7 mouse cellular contexts compared by ENCODE assay signal in the genomic region with DNA sequence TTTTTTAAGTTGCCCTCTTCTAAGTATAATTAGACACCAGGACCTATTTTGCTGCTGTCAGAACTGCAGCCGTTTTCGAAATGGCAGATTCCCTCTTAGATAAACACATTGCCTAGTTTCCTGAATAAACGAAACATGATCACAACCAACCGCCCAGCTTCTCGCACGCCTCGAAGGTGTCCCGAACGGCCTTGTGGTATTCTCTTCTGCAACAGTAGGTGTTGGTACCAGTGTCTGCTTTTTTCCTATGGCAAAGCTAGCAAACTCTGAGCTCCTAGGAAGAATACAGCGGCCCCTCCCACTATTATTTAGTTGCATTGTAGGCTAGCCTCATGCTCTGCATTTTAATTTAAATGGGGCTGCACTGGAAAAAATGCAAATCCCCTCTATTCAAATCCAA. TPM values are rescaled to one million over a fixed set of nuclear protein-coding genes. Genes with fewer than 3 reads are reported as not detected.
DNase-seq lines count a peak whose midpoint lies in the region; ATAC-seq lines count a peak whose summit lies in the region.

No protein-coding gene starts in this region.

- H3K36me3 ChIP-seq in lung, embryonic 15.5 days, result no peaks in the 10 kb centered on the region
- no peaks in the 10 kb centered on the region for H3K36me3 ChIP-seq in embryonic facial prominence, embryonic 12.5 days
- no peaks in the 10 kb centered on the region for H3K36me3 ChIP-seq in intestine, embryonic 16.5 days (ENCODE audit: control insufficient read depth, insufficient read depth, low read length)

- no peak for ATAC-seq in lung, embryonic 15.5 days (ENCODE audit: borderline replicate concordance, extremely low read depth, low FRiP score, low TSS enrichment)
- ATAC-seq in embryonic facial prominence, embryonic 12.5 days (ENCODE audit: insufficient number of reproducible peaks, insufficient read depth, low FRiP score, low TSS enrichment), result no peak
- ATAC-seq in intestine, embryonic 16.5 days, result no peak

- peak overlapping the region; percentile 77 for H3K27ac ChIP-seq in lung, embryonic 15.5 days
- H3K27ac ChIP-seq in embryonic facial prominence, embryonic 12.5 days, result no peak overlapping the region
- H3K27ac ChIP-seq in intestine, embryonic 16.5 days (ENCODE audit: low read length), result peak overlapping the region; percentile 84

- no peak for DNase-seq in lung, postnatal 14 days
- peak; percentile 41 for DNase-seq in neural tube, embryonic 10.5 days (ENCODE audit: extremely low spot score, low spot score)
- no peak for DNase-seq in ovary, postnatal 14 days (ENCODE audit: low spot score)
- no peak for DNase-seq in gastrocnemius, postnatal 14 days

- H3K27me3 ChIP-seq in lung, embryonic 15.5 days, result no peaks in the 10 kb centered on the region
- H3K27me3 ChIP-seq in embryonic facial prominence, embryonic 12.5 days, result no peaks in the 10 kb centered on the region
- no peaks in the 10 kb centered on the region for H3K27me3 ChIP-seq in intestine, embryonic 16.5 days (replicated peaks; ENCODE audit: control insufficient read depth, insufficient read depth, low read length)

- H3K4me3 ChIP-seq in lung, embryonic 15.5 days, result peak overlapping the region; percentile 20
- H3K4me3 ChIP-seq in embryonic facial prominence, embryonic 12.5 days, result no peak overlapping the region
- no peak overlapping the region for H3K4me3 ChIP-seq in intestine, embryonic 16.5 days (ENCODE audit: low read length)

- no peaks in the 10 kb centered on the region for H3K9me3 ChIP-seq in lung, embryonic 15.5 days
- no peaks in the 10 kb centered on the region for H3K9me3 ChIP-seq in embryonic facial prominence, embryonic 12.5 days
- H3K9me3 ChIP-seq in intestine, embryonic 16.5 days (ENCODE audit: control insufficient read depth, low read length), result no peaks in the 10 kb centered on the region

- H3K9ac ChIP-seq in lung, embryonic 15.5 days, result no peak overlapping the region
- H3K9ac ChIP-seq in embryonic facial prominence, embryonic 12.5 days, result no peak overlapping the region
- no peak overlapping the region; the same call in 1 of the 2 replicates for H3K9ac ChIP-seq in intestine, embryonic 16.5 days (ENCODE audit: low read depth, low read length)

- peaks cover 17% of the 10 kb centered on the region for H3K4me1 ChIP-seq in lung, embryonic 15.5 days
- peaks cover 22% of the 10 kb centered on the region for H3K4me1 ChIP-seq in embryonic facial prominence, embryonic 12.5 days
- H3K4me1 ChIP-seq in intestine, embryonic 16.5 days (ENCODE audit: control insufficient read depth, insufficient read depth, low read length), result peaks cover 13% of the 10 kb centered on the region

- intact Hi-C loops in gastrocnemius, postnatal 14 days (cut with DNase I; ENCODE audit: low total_unique reads), result no loop called here

- H3K4me2 ChIP-seq in lung, embryonic 15.5 days, result peak overlapping the region; percentile 44
- peak overlapping the region; percentile 41 for H3K4me2 ChIP-seq in embryonic facial prominence, embryonic 12.5 days (replicated peaks)
- peak overlapping the region; percentile 41 for H3K4me2 ChIP-seq in intestine, embryonic 16.5 days (ENCODE audit: low read depth, low read length)

- 7% methylated on average over 10 of the region's 10 CpGs for WGBS in lung, embryonic 15.5 days
- 3% methylated on average over 10 of the region's 10 CpGs for WGBS in embryonic facial prominence, embryonic 12.5 days
- WGBS in intestine, embryonic 16.5 days, result 4% methylated on average over 10 of the region's 10 CpGs

RNA-seq across cellular contexts. Expression of a gene that starts 45.3 kb away (rescaled TPM):
- polyA plus RNA-seq in lung, embryonic 15.5 days (2015; fragmentation: Nextera tagmentation; extraction: Ambion mirVana), result 5.0 and 5.1 TPM in 2 replicates
- polyA plus RNA-seq in embryonic facial prominence, embryonic 12.5 days (2016; fragmentation: Nextera tagmentation; extraction: Ambion mirVana), result 4.5 and 4.9 TPM in 2 replicates
- polyA plus RNA-seq in intestine, embryonic 16.5 days (2015; fragmentation: Nextera tagmentation; extraction: Ambion mirVana), result 2.4 and 2.9 TPM in 2 replicates
- total RNA-seq in gastrocnemius, postnatal 14 days (2021), result 10 to 100 TPM in 1 of 2 experiments, 1 to 10 TPM in 1; 7.7 to 10.1 TPM
